Mouse (Mus musculus): ENCODE data around the gene Tcaf3. TPM values are rescaled to one million over a fixed set of nuclear protein-coding genes. Genes with fewer than 3 reads are reported as not detected.
A peak's percentile ranks its signal among the peaks of the same experiment; 100 is the strongest.

Tcaf3 gene
- not detected in 2 replicates for polyA plus RNA-seq (2015; fragmentation: Nextera tagmentation; extraction: Ambion mirVana)

DNA sequence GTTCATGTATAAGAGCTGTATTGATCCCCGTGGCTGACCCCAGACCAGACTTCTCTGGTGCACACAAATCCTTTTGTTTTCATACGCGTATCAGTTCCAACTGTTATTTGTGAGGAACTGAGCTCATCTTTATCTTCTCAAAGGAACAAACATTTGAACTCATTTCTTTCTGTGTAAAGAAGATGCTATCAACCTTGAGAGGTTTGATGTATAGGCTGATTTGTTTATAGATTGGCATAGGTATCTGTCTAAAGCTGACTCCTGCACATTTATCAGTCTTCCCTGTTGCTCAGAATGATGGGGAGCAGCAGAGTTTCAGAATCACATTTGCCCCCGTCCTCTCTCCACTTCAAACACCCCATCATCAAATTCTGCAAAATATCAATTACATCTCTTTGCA is at the start of gene Tcaf3:
Gene Tcaf3, minus strand, starts transcription at position 101 of the 400 bp plus-strand sequence.
- DNase-seq = no peak
- Histone ChIP-seq H3K27ac (ENCODE audit: low read depth) (no peak within 1 kb of the TSS), H3K4me1 (ENCODE audit: insufficient read depth) (no peaks in the 10 kb centered on the region), H3K27me3 (ENCODE audit: insufficient read depth, low read length) (no peaks in the 10 kb centered on the region), H3K36me3 (replicated peaks; ENCODE audit: insufficient read depth, low read length) (no peaks in the 10 kb centered on the region), H3K9me3 (ENCODE audit: low read length) (no peaks in the 10 kb centered on the region), H3K4me2 (ENCODE audit: low read depth, low read length) (no peak within 1 kb of the TSS), H3K9ac (replicated peaks) (no peak within 1 kb of the TSS), H3K4me3 (ENCODE audit: low read depth, low read length) (no peak within 1 kb of the TSS)
- 71% methylated on average over 4 of the region's 4 CpGs for WGBS (ENCODE audit: insufficient replicate concordance)
- no peak for TF ChIP-seq CTCF (IDR thresholded peaks at IDR 0.05; ENCODE audit: low read depth)
- TF ChIP-seq EP300 (IDR thresholded peaks at IDR 0.05; ENCODE audit: low read depth) = no peak
- no peak for ATAC-seq

GRCm38 (mm10) chr6:42644912-42645549 is 47.5 kb upstream of the Tcaf3 start, which contains the start of gene Tcaf2:
Gene Tcaf2, minus strand, starts transcription at chr6:42645254.
- H3K4me1 ChIP-seq (ENCODE audit: insufficient read depth) = peaks cover 4% of the 10 kb centered on the region; the same call in 1 of the 2 replicates
- 1% methylated on average over 23 of the region's 23 CpGs for WGBS (ENCODE audit: insufficient replicate concordance)
- H3K36me3 ChIP-seq (replicated peaks; ENCODE audit: insufficient read depth, low read length) = no peaks in the 10 kb centered on the region
- DNase-seq (peak; percentile 73), ATAC-seq (peak; percentile 93)
- TF ChIP-seq CTCF (IDR thresholded peaks at IDR 0.05; ENCODE audit: low read depth) (peak; percentile 84), EP300 (IDR thresholded peaks at IDR 0.05; ENCODE audit: low read depth) (no peak)
- no peaks in the 10 kb centered on the region for H3K9me3 ChIP-seq (ENCODE audit: low read length)
- H3K4me3 ChIP-seq (ENCODE audit: low read depth, low read length) = peak within 1 kb of the TSS; percentile 40
- peaks cover 2% of the 10 kb centered on the region; the same call in 1 of the 2 replicates for H3K27me3 ChIP-seq (ENCODE audit: insufficient read depth, low read length)
- no peak within 1 kb of the TSS for H3K27ac ChIP-seq (ENCODE audit: low read depth)
- peak within 1 kb of the TSS; percentile 71 for H3K4me2 ChIP-seq (ENCODE audit: low read depth, low read length)
- no peak within 1 kb of the TSS for H3K9ac ChIP-seq (replicated peaks)

DNA sequence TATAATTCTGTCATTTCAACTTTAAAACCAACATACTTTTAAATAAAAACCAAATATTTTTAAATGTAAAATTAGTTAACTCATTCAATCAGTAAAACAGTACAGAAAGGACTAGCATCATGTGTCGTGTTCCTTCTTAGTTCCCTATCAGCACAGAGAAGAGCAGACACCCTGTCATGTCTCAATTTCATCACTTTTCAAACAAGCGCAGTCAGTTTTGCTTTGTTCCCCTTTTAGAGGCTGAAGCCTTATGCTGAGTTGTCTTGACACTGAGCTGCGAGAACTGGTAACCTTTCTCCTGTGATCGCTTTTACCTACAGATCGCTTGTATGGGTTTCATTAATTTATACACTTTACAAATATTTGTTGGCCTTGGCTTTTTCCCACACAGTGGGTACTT is 36.9 kb upstream of the Tcaf3 start:
- TF ChIP-seq CTCF (IDR thresholded peaks at IDR 0.05; ENCODE audit: low read depth) = no peak
- TF ChIP-seq EP300 (IDR thresholded peaks at IDR 0.05; ENCODE audit: low read depth) = no peak
- Histone ChIP-seq H3K4me1 (ENCODE audit: insufficient read depth) (no peaks in the 10 kb centered on the region), H3K9me3 (ENCODE audit: low read length) (no peaks in the 10 kb centered on the region), H3K9ac (replicated peaks) (no peak overlapping the region), H3K4me3 (ENCODE audit: low read depth, low read length) (no peak overlapping the region), H3K27me3 (ENCODE audit: insufficient read depth, low read length) (no peaks in the 10 kb centered on the region), H3K27ac (ENCODE audit: low read depth) (no peak overlapping the region), H3K4me2 (ENCODE audit: low read depth, low read length) (no peak overlapping the region), H3K36me3 (replicated peaks; ENCODE audit: insufficient read depth, low read length) (no peaks in the 10 kb centered on the region)
- DNase-seq (no peak), ATAC-seq (no peak)
- WGBS (ENCODE audit: insufficient replicate concordance) = 61% methylated on average over 5 of the region's 5 CpGs

DNA sequence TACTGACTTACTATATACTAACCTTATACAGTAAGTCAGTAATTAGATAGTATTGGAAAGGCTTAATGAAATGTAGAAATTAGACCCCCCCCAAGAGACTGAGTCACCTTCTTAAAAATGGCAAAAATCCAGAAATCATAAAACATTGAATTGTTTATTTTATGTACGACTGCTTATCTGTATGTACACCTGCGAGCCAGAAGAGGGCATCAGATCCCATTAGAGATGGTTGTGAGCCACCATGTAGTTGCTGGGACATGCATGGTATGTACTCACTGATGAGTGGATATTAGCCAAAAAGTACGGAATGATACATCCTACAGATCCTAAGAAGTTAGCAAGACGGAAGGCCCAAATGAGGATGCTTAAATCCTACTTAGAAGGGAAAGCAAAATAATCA is 33.9 kb upstream of the Tcaf3 start:
- Histone ChIP-seq H3K9me3 (ENCODE audit: low read length) (no peaks in the 10 kb centered on the region), H3K27me3 (ENCODE audit: insufficient read depth, low read length) (no peaks in the 10 kb centered on the region), H3K4me1 (ENCODE audit: insufficient read depth) (no peaks in the 10 kb centered on the region), H3K9ac (replicated peaks) (no peak overlapping the region), H3K4me2 (ENCODE audit: low read depth, low read length) (no peak overlapping the region), H3K36me3 (replicated peaks; ENCODE audit: insufficient read depth, low read length) (no peaks in the 10 kb centered on the region), H3K4me3 (ENCODE audit: low read depth, low read length) (no peak overlapping the region), H3K27ac (ENCODE audit: low read depth) (no peak overlapping the region)
- DNase-seq (no peak), ATAC-seq (no peak)
- WGBS (ENCODE audit: insufficient replicate concordance) = 55% methylated on average over 4 of the region's 4 CpGs
- TF ChIP-seq CTCF (IDR thresholded peaks at IDR 0.05; ENCODE audit: low read depth) (peak; percentile 21; the same call in 1 of the 2 replicates), EP300 (IDR thresholded peaks at IDR 0.05; ENCODE audit: low read depth) (no peak)

DNA sequence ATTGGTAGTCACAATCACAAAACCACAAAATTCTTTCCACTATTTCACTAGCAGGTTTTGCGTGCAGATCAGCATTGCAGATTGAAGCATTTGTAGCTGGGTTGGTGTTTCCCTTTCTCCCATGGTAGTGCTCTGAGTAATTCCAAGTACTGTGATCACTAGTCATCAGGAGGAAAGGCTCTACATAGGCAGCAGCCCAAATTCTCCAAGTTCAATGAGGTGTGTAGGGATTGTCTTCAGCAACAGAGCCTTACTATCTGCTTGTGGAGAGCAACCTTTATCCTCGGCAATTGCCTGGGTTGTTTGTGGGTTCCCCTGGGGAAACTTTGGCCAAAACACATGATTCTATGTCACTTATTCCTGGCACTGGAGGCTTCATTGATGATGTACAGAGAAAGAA is 19.4 kb upstream of the Tcaf3 start:
- Histone ChIP-seq H3K27ac (ENCODE audit: low read depth) (no peak overlapping the region), H3K27me3 (ENCODE audit: insufficient read depth, low read length) (no peaks in the 10 kb centered on the region), H3K4me3 (ENCODE audit: low read depth, low read length) (no peak overlapping the region), H3K4me1 (ENCODE audit: insufficient read depth) (no peaks in the 10 kb centered on the region), H3K36me3 (replicated peaks; ENCODE audit: insufficient read depth, low read length) (no peaks in the 10 kb centered on the region), H3K9ac (replicated peaks) (no peak overlapping the region), H3K9me3 (ENCODE audit: low read length) (no peaks in the 10 kb centered on the region), H3K4me2 (ENCODE audit: low read depth, low read length) (no peak overlapping the region)
- ATAC-seq (no peak), DNase-seq (no peak)
- 78% methylated on average over 2 of the region's 2 CpGs for WGBS (ENCODE audit: insufficient replicate concordance)
- TF ChIP-seq EP300 (IDR thresholded peaks at IDR 0.05; ENCODE audit: low read depth) = no peak
- TF ChIP-seq CTCF (IDR thresholded peaks at IDR 0.05; ENCODE audit: low read depth) = no peak

- Histone ChIP-seq H3K27ac (ENCODE audit: low read depth) (no peak overlapping the region), H3K36me3 (replicated peaks; ENCODE audit: insufficient read depth, low read length) (no peaks in the 10 kb centered on the region), H3K4me3 (ENCODE audit: low read depth, low read length) (no peak overlapping the region), H3K9ac (replicated peaks) (no peak overlapping the region), H3K4me2 (ENCODE audit: low read depth, low read length) (no peak overlapping the region), H3K9me3 (ENCODE audit: low read length) (no peaks in the 10 kb centered on the region), H3K4me1 (ENCODE audit: insufficient read depth) (no peaks in the 10 kb centered on the region), H3K27me3 (ENCODE audit: insufficient read depth, low read length) (no peaks in the 10 kb centered on the region)
- ATAC-seq (no peak), DNase-seq (no peak)
- peak; percentile 60 for TF ChIP-seq CTCF (IDR thresholded peaks at IDR 0.05; ENCODE audit: low read depth)
- TF ChIP-seq EP300 (IDR thresholded peaks at IDR 0.05; ENCODE audit: low read depth) = no peak
Measured at GRCm38 (mm10) chr6:42612218-42612617, 14.7 kb upstream of the Tcaf3 start.
